Comparison of ENCODE assay signal across 18 mouse cellular contexts in the genomic region with DNA sequence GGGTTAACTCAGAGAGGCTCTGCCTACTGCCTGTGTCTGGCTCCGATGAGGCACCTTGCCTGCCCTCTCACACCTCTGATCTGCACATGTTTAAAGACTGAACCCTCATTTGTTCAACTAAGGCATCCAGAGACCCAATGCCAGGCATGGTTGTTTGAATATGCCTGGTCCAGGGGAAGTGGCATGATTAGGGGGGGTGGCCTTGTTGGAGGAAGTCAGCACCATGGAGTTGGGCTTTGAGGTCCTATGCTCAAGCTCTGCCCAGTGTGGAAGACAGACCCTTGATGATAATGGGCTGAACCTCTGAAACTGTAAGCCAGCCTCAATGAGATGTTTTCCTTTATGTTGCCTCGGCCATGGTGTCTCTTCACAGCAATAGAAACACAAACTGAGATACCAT.
"Had no signal": no experiment of that assay in that cellular context is flagged by ENCODE, and none has a peak within 500 bp of the region (broad histone marks: within the 10 kb centered on the region; RNA-seq: fewer than 3 reads in every experiment).

No protein-coding gene starts in this region.

- ATAC-seq: midbrain, embryonic 15.5 days had no signal

- H3K4me3 ChIP-seq: layer of hippocampus, adult 2 months; left cerebral cortex, adult 2 months; liver, embryonic 13.5 days; midbrain, embryonic 12.5 days; midbrain, embryonic 15.5 days; neural tube, embryonic 12.5 days; neural tube, embryonic 15.5 days had no signal

- H3K27me3 ChIP-seq: liver, embryonic 13.5 days; midbrain, embryonic 12.5 days; midbrain, embryonic 15.5 days; neural tube, embryonic 12.5 days; neural tube, embryonic 15.5 days had no signal

- H3K9me3 ChIP-seq: liver, embryonic 13.5 days; midbrain, embryonic 12.5 days; midbrain, embryonic 15.5 days; neural tube, embryonic 12.5 days; neural tube, embryonic 15.5 days had no signal

- DNase-seq: kidney, postnatal 25 days; layer of hippocampus, postnatal 36 days; liver, embryonic 13.5 days; lung, adult 2 months; lung, postnatal 14 days; lung, postnatal 4 days; right cerebral cortex, adult 18-20 months; right cerebral cortex, postnatal 14 days; right cerebral cortex, postnatal 4 days; thymus, adult 2 months; thymus, postnatal 14 days; thymus, postnatal 4 days had no signal
